Mouse (Mus musculus): ENCODE data around the gene Gsdma3. TPM values are rescaled to one million over a fixed set of nuclear protein-coding genes. Genes with fewer than 3 reads are reported as not detected.
"Not testable (repeated sequence)": the region's sequence is repeated elsewhere in the genome, so short reads cannot be mapped to it uniquely, and the experiment has no call there.

Gene Gsdma3
- polyA plus RNA-seq, 1 experiment from 2014 or later = not detected

DNA sequence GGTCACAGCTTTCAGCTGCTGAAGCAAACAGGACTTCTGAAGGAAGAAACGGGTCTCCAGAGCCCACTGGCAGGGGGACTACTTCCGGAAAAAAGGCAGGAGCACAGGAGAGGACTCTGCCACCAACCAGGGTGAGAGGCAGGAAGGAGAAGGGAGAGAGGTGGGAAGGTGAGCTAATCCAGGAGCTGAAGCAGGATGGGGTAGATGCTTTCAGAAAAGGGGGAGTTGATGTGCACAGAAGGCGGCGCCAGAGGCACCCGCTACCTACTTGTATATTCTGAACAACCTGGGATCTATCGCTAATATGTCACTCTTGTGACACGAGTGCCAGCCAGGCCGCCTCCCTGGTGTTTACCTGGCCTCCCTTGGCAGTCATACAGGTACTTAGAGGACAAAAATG lies 28.2 kb upstream of the Gsdma3 start, which contains the start of gene Lrrc3c:
Lrrc3c (plus strand) TSS at position 301 of the 400 bp plus-strand sequence.
- Histone ChIP-seq H3K4me1 (peaks cover 10% of the 10 kb centered on the region; the same call in 1 of the 2 replicates), H3K9ac (0 out of 2 replicates have a peak within 1 kb of the TSS, but pooled peaks have one; percentile 16), H3K27me3 (peaks cover 35% of the 10 kb centered on the region), H3K36me3 (ENCODE audit: poor library complexity, severe bottlenecking) (no peaks in the 10 kb centered on the region), H3K27ac (no peak within 1 kb of the TSS), H3K9me3 (replicated peaks) (no peaks in the 10 kb centered on the region), H3K4me2 (peak within 1 kb of the TSS; percentile 24), H3K4me3 (no peak within 1 kb of the TSS)
- WGBS = 79% methylated on average over 8 of the region's 8 CpGs
- no peak for ATAC-seq

GRCm38 (mm10) chr11:98598851-98599290 lies 27.3 kb upstream of the Gsdma3 start:
- H3K27ac ChIP-seq = no peak overlapping the region
- 56% methylated on average over 18 of the region's 18 CpGs for WGBS
- ATAC-seq = no peak
- peak overlapping the region; percentile 24 for H3K4me2 ChIP-seq
- H3K36me3 ChIP-seq (ENCODE audit: poor library complexity, severe bottlenecking) = no peaks in the 10 kb centered on the region
- H3K27me3 ChIP-seq = peaks cover 35% of the 10 kb centered on the region
- peaks cover 10% of the 10 kb centered on the region; the same call in 1 of the 2 replicates for H3K4me1 ChIP-seq
- H3K9ac ChIP-seq = 0 out of 2 replicates have a peak overlapping the region, but pooled peaks have one; percentile 16
- no peak overlapping the region for H3K4me3 ChIP-seq
- no peaks in the 10 kb centered on the region for H3K9me3 ChIP-seq (replicated peaks)

GRCm38 (mm10) chr11:98599291-98599690 lies 26.9 kb upstream of the Gsdma3 start:
- no peak overlapping the region for H3K4me3 ChIP-seq
- H3K4me1 ChIP-seq = peaks cover 10% of the 10 kb centered on the region; the same call in 1 of the 2 replicates
- H3K9ac ChIP-seq = 0 out of 2 replicates have a peak overlapping the region, but pooled peaks have one; percentile 16
- 42% methylated on average over 18 of the region's 18 CpGs for WGBS
- H3K4me2 ChIP-seq = peak overlapping the region; percentile 24
- peaks cover 35% of the 10 kb centered on the region for H3K27me3 ChIP-seq
- no peak overlapping the region for H3K27ac ChIP-seq
- ATAC-seq = no peak
- H3K9me3 ChIP-seq (replicated peaks) = no peaks in the 10 kb centered on the region
- no peaks in the 10 kb centered on the region for H3K36me3 ChIP-seq (ENCODE audit: poor library complexity, severe bottlenecking)

GRCm38 (mm10) chr11:98602090-98602690 lies 24.0 kb upstream of the Gsdma3 start:
- Histone ChIP-seq H3K9me3 (replicated peaks) (no peaks in the 10 kb centered on the region), H3K4me2 (peak overlapping the region; percentile 54), H3K4me1 (peaks cover 10% of the 10 kb centered on the region; the same call in 1 of the 2 replicates), H3K27ac (no peak overlapping the region), H3K36me3 (ENCODE audit: poor library complexity, severe bottlenecking) (no peaks in the 10 kb centered on the region), H3K27me3 (peaks cover 35% of the 10 kb centered on the region), H3K9ac (no peak overlapping the region), H3K4me3 (peak overlapping the region; percentile 23)
- ATAC-seq = no peak
- 1% methylated on average over 19 of the region's 20 CpGs for WGBS

DNA sequence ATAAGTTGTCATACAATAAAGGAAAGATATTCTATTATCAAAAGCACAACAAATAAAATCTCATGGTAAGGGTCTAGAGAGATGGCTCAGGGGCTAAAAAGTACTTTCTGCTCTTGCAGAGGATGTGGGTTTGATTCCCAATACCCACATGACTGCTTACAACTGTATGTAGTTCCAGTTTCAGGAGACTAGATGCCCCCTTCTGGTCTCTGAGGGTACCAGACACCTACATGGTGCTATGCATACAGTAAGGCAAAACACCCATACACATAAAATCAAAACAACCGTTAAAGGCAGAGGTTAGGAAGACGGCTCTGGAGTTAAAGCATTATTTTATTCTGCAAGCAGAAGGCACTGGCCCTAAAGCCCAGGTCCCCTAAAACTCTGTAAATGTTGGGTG lies 22.2 kb upstream of the Gsdma3 start:
- no peaks in the 10 kb centered on the region for H3K36me3 ChIP-seq (ENCODE audit: poor library complexity, severe bottlenecking)
- no peak overlapping the region for H3K27ac ChIP-seq
- no peak overlapping the region for H3K9ac ChIP-seq
- H3K4me2 ChIP-seq = no peak overlapping the region
- H3K9me3 ChIP-seq (replicated peaks) = no peaks in the 10 kb centered on the region
- peaks cover 24% of the 10 kb centered on the region for H3K27me3 ChIP-seq
- H3K4me3 ChIP-seq = no peak overlapping the region
- ATAC-seq = no peak
- 77% methylated on average over 2 of the region's 2 CpGs for WGBS
- H3K4me1 ChIP-seq = peaks cover 8% of the 10 kb centered on the region; the same call in 1 of the 2 replicates

- 72% methylated on average over 6 of the region's 6 CpGs for WGBS
- not testable (repeated sequence) for H3K27ac ChIP-seq; H3K36me3 ChIP-seq (ENCODE audit: poor library complexity, severe bottlenecking); ATAC-seq; H3K4me3 ChIP-seq; H3K4me1 ChIP-seq; H3K4me2 ChIP-seq; H3K9me3 ChIP-seq (replicated peaks); H3K9ac ChIP-seq
- H3K27me3 ChIP-seq = peaks cover 23% of the 10 kb centered on the region
Measured at GRCm38 (mm10) chr11:98604911-98605310, 21.2 kb upstream of the Gsdma3 start.

DNA sequence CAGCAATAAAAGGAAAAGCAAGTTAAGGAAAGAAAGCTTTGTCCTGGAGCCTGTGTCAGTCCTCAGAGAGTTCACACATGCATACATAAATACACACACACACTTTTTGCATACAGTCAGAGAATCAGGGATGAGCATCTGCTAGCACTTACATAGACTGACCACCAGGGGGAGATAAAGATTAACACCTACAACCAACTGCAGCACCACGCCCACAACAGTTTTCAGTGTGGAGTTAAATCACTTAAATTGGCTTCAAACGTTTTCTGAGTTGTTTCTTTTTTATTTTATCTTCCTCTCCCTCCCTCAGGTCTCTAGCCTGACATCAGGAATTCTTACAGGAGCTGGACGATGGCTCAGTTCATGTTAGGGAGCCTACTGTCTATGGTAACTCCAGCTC lies 19.4 kb upstream of the Gsdma3 start:
- H3K27me3 ChIP-seq = peaks cover 12% of the 10 kb centered on the region
- WGBS = 6% methylated on average over 3 of the region's 3 CpGs
- no peak overlapping the region for H3K4me2 ChIP-seq
- no peaks in the 10 kb centered on the region for H3K36me3 ChIP-seq (ENCODE audit: poor library complexity, severe bottlenecking)
- peaks cover 5% of the 10 kb centered on the region; the same call in 1 of the 2 replicates for H3K4me1 ChIP-seq
- no peak overlapping the region for H3K27ac ChIP-seq
- H3K9me3 ChIP-seq (replicated peaks) = no peaks in the 10 kb centered on the region
- ATAC-seq = no peak
- no peak overlapping the region for H3K4me3 ChIP-seq
- no peak overlapping the region for H3K9ac ChIP-seq

DNA sequence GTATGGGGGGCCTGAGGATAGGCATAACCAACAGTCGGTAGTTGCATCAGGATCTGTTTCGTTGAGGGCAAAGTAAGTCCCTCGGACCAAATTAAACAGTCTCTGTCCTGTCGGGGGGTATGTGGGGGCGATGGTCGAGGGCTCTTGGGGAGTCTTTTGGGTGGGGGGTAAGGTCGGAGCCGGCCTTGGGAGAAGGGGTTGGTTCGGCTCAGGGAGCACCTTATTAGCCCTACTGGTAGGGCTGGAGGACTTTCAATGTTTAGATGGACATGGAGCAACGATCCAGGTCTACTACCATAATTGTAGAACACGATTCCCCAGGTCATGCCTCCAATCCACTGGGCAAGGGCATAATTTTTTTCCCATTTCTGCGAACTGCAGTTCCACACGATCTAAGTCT lies 5.4 kb upstream of the Gsdma3 start:
- H3K4me1 ChIP-seq = no peaks in the 10 kb centered on the region
- H3K4me2 ChIP-seq = no peak overlapping the region
- H3K27ac ChIP-seq = no peak overlapping the region
- 94% methylated on average over 13 of the region's 13 CpGs for WGBS
- no peak overlapping the region for H3K4me3 ChIP-seq
- peaks cover 8% of the 10 kb centered on the region; the same call in 1 of the 2 replicates for H3K9me3 ChIP-seq (replicated peaks)
- H3K36me3 ChIP-seq (ENCODE audit: poor library complexity, severe bottlenecking) = no peaks in the 10 kb centered on the region
- ATAC-seq = no peak
- H3K27me3 ChIP-seq = no peaks in the 10 kb centered on the region
- H3K9ac ChIP-seq = no peak overlapping the region

- H3K27ac ChIP-seq; H3K27me3 ChIP-seq; H3K9ac ChIP-seq; H3K36me3 ChIP-seq (ENCODE audit: poor library complexity, severe bottlenecking); H3K4me1 ChIP-seq; H3K4me2 ChIP-seq; H3K4me3 ChIP-seq; H3K9me3 ChIP-seq (replicated peaks); ATAC-seq: not testable (repeated sequence)
- WGBS = 86% methylated on average over 6 of the region's 6 CpGs
Measured at GRCm38 (mm10) chr11:98623981-98624380, 2.2 kb upstream of the Gsdma3 start.

GRCm38 (mm10) chr11:98624381-98624780 lies 1.8 kb upstream of the Gsdma3 start:
- 93% methylated on average over 2 of the region's 2 CpGs for WGBS
- not testable (repeated sequence) for H3K4me1 ChIP-seq; H3K4me2 ChIP-seq; ATAC-seq; H3K9me3 ChIP-seq (replicated peaks); H3K9ac ChIP-seq; H3K36me3 ChIP-seq (ENCODE audit: poor library complexity, severe bottlenecking); H3K4me3 ChIP-seq; H3K27me3 ChIP-seq; H3K27ac ChIP-seq

- 97% methylated on average over 3 of the region's 3 CpGs for WGBS
- Histone ChIP-seq H3K4me2 (no peak overlapping the region), H3K4me3 (no peak overlapping the region), H3K36me3 (ENCODE audit: poor library complexity, severe bottlenecking) (no peaks in the 10 kb centered on the region), H3K27me3 (no peaks in the 10 kb centered on the region), H3K9ac (no peak overlapping the region), H3K9me3 (replicated peaks) (no peaks in the 10 kb centered on the region), H3K27ac (no peak overlapping the region), H3K4me1 (no peaks in the 10 kb centered on the region)
- ATAC-seq = no peak
Measured at GRCm38 (mm10) chr11:98628706-98629105, 2.5 kb downstream of the Gsdma3 start.

GRCm38 (mm10) chr11:98630646-98631045 lies 4.5 kb downstream of the Gsdma3 start:
- Histone ChIP-seq H3K36me3 (ENCODE audit: poor library complexity, severe bottlenecking) (no peaks in the 10 kb centered on the region), H3K9me3 (replicated peaks) (no peaks in the 10 kb centered on the region), H3K4me3 (no peak overlapping the region), H3K4me2 (no peak overlapping the region), H3K27ac (no peak overlapping the region), H3K4me1 (no peaks in the 10 kb centered on the region), H3K27me3 (no peaks in the 10 kb centered on the region), H3K9ac (no peak overlapping the region)
- no peak for ATAC-seq
- WGBS = 87% methylated on average over 5 of the region's 5 CpGs
